Mouse (Mus musculus): ENCODE results near the gene D030056L22Rik. TPM values are rescaled to one million over a fixed set of nuclear protein-coding genes. Genes with fewer than 3 reads are reported as not detected.

Gene D030056L22Rik
- total RNA-seq, 1 experiment, result 32.8 TPM

GRCm38 (mm10) chr19:18757706-18758105 lies 44.7 kb downstream of the D030056L22Rik start:
- H3K36me3 ChIP-seq (ENCODE audit: control insufficient read depth, insufficient read depth, low read length, poor library complexity, severe bottlenecking), result no peaks in the 10 kb centered on the region
- no peak for DNase-seq (ENCODE audit: low read depth, low spot score)
- in situ Hi-C loops (cut with MboI; ENCODE audit: low sequenced_read_pairs in 2 of 2, unreplicated experiment in 2 of 2), result no loop called here
- H3K4me3 ChIP-seq (ENCODE audit: insufficient read depth in 1 of 2, low read depth in 1 of 2, low read length in 2 of 2, poor library complexity in 1 of 2, severe bottlenecking in 1 of 2), result no peak overlapping the region
- no peak overlapping the region for H3K9ac ChIP-seq (ENCODE audit: insufficient read depth, low read depth, low read length, poor library complexity, severe bottlenecking)
- TF ChIP-seq ZNF384 (IDR thresholded peaks at IDR 0.05; ENCODE audit: low read depth, low read length) (no peak), MAFK (IDR thresholded peaks at IDR 0.05; ENCODE audit: insufficient read depth, low read depth, low read length) (no peak), CHD2 (IDR thresholded peaks at IDR 0.05; ENCODE audit: low read depth, low read length) (no peak), HCFC1 (IDR thresholded peaks at IDR 0.05; ENCODE audit: borderline replicate concordance, insufficient read depth, low read length) (no peak), ZC3H11A (IDR thresholded peaks at IDR 0.05; ENCODE audit: borderline replicate concordance, low read depth, low read length) (no peak)
- no peaks in the 10 kb centered on the region for H3K9me3 ChIP-seq (ENCODE audit: control insufficient read depth, insufficient read depth, low read depth, low read length)
- peaks cover 2 to 3% of the 10 kb centered on the region in 2 experiments; a peak in 1 of 4 replicates for H3K4me1 ChIP-seq (ENCODE audit: control insufficient read depth in 2 of 2, insufficient read depth in 2 of 2, low read length in 2 of 2, poor library complexity in 1 of 2)
- no peak overlapping the region for H3K27ac ChIP-seq (ENCODE audit: insufficient read depth, low read depth, low read length, poor library complexity, severe bottlenecking)

- Histone ChIP-seq H3K4me3 (ENCODE audit: insufficient read depth in 1 of 2, low read depth in 1 of 2, low read length in 2 of 2, poor library complexity in 1 of 2, severe bottlenecking in 1 of 2) (no peak overlapping the region), H3K9me3 (ENCODE audit: control insufficient read depth, insufficient read depth, low read depth, low read length) (no peaks in the 10 kb centered on the region), H3K9ac (ENCODE audit: insufficient read depth, low read depth, low read length, poor library complexity, severe bottlenecking) (no peak overlapping the region), H3K4me1 (ENCODE audit: control insufficient read depth in 2 of 2, insufficient read depth in 2 of 2, low read length in 2 of 2, poor library complexity in 1 of 2) (peaks cover 2 to 3% of the 10 kb centered on the region in 2 experiments; a peak in 1 of 4 replicates), H3K36me3 (ENCODE audit: control insufficient read depth, insufficient read depth, low read length, poor library complexity, severe bottlenecking) (no peaks in the 10 kb centered on the region), H3K27ac (ENCODE audit: insufficient read depth, low read depth, low read length, poor library complexity, severe bottlenecking) (no peak overlapping the region)
- DNase-seq (ENCODE audit: low read depth, low spot score), result peak; percentile 57
- in situ Hi-C loops (cut with MboI; ENCODE audit: low sequenced_read_pairs in 2 of 2, unreplicated experiment in 2 of 2), result no loop called here
- no peak for TF ChIP-seq CHD2 (IDR thresholded peaks at IDR 0.05; ENCODE audit: low read depth, low read length)
- TF ChIP-seq ZC3H11A (IDR thresholded peaks at IDR 0.05; ENCODE audit: borderline replicate concordance, low read depth, low read length), result no peak
- no peak for TF ChIP-seq MAFK (IDR thresholded peaks at IDR 0.05; ENCODE audit: insufficient read depth, low read depth, low read length)
- no peak for TF ChIP-seq ZNF384 (IDR thresholded peaks at IDR 0.05; ENCODE audit: low read depth, low read length)
- no peak for TF ChIP-seq HCFC1 (IDR thresholded peaks at IDR 0.05; ENCODE audit: borderline replicate concordance, insufficient read depth, low read length)
Measured at GRCm38 (mm10) chr19:18758269-18758668, 45.3 kb downstream of the D030056L22Rik start.

GRCm38 (mm10) chr19:18758916-18759315 lies 45.9 kb downstream of the D030056L22Rik start:
- TF ChIP-seq HCFC1 (IDR thresholded peaks at IDR 0.05; ENCODE audit: borderline replicate concordance, insufficient read depth, low read length) (no peak), ZC3H11A (IDR thresholded peaks at IDR 0.05; ENCODE audit: borderline replicate concordance, low read depth, low read length) (no peak), MAFK (IDR thresholded peaks at IDR 0.05; ENCODE audit: insufficient read depth, low read depth, low read length) (no peak), CHD2 (IDR thresholded peaks at IDR 0.05; ENCODE audit: low read depth, low read length) (no peak), ZNF384 (IDR thresholded peaks at IDR 0.05; ENCODE audit: low read depth, low read length) (no peak)
- Histone ChIP-seq H3K9me3 (ENCODE audit: control insufficient read depth, insufficient read depth, low read depth, low read length) (no peaks in the 10 kb centered on the region), H3K36me3 (ENCODE audit: control insufficient read depth, insufficient read depth, low read length, poor library complexity, severe bottlenecking) (no peaks in the 10 kb centered on the region), H3K27ac (ENCODE audit: insufficient read depth, low read depth, low read length, poor library complexity, severe bottlenecking) (no peak overlapping the region), H3K4me1 (ENCODE audit: control insufficient read depth in 2 of 2, insufficient read depth in 2 of 2, low read length in 2 of 2, poor library complexity in 1 of 2) (peaks cover 2 to 3% of the 10 kb centered on the region in 2 experiments; a peak in 1 of 4 replicates), H3K4me3 (ENCODE audit: insufficient read depth in 1 of 2, low read depth in 1 of 2, low read length in 2 of 2, poor library complexity in 1 of 2, severe bottlenecking in 1 of 2) (peak overlapping the region in 1 of 2 experiments; percentile 30; a peak in 1 of 4 replicates), H3K9ac (ENCODE audit: insufficient read depth, low read depth, low read length, poor library complexity, severe bottlenecking) (no peak overlapping the region)
- in situ Hi-C loops (cut with MboI; ENCODE audit: low sequenced_read_pairs in 2 of 2, unreplicated experiment in 2 of 2), result no loop called here
- DNase-seq (ENCODE audit: low read depth, low spot score), result no peak

- TF ChIP-seq CHD2 (IDR thresholded peaks at IDR 0.05; ENCODE audit: low read depth, low read length) (no peak), MAFK (IDR thresholded peaks at IDR 0.05; ENCODE audit: insufficient read depth, low read depth, low read length) (no peak), ZC3H11A (IDR thresholded peaks at IDR 0.05; ENCODE audit: borderline replicate concordance, low read depth, low read length) (no peak), ZNF384 (IDR thresholded peaks at IDR 0.05; ENCODE audit: low read depth, low read length) (no peak), HCFC1 (IDR thresholded peaks at IDR 0.05; ENCODE audit: borderline replicate concordance, insufficient read depth, low read length) (no peak)
- Histone ChIP-seq H3K9me3 (ENCODE audit: control insufficient read depth, insufficient read depth, low read depth, low read length) (no peaks in the 10 kb centered on the region), H3K27ac (ENCODE audit: insufficient read depth, low read depth, low read length, poor library complexity, severe bottlenecking) (no peak overlapping the region), H3K9ac (ENCODE audit: insufficient read depth, low read depth, low read length, poor library complexity, severe bottlenecking) (no peak overlapping the region), H3K36me3 (ENCODE audit: control insufficient read depth, insufficient read depth, low read length, poor library complexity, severe bottlenecking) (no peaks in the 10 kb centered on the region), H3K4me1 (ENCODE audit: control insufficient read depth in 2 of 2, insufficient read depth in 2 of 2, low read length in 2 of 2, poor library complexity in 1 of 2) (no peaks in the 10 kb centered on the region), H3K4me3 (ENCODE audit: insufficient read depth in 1 of 2, low read depth in 1 of 2, low read length in 2 of 2, poor library complexity in 1 of 2, severe bottlenecking in 1 of 2) (no peak overlapping the region)
- in situ Hi-C loops (cut with MboI; ENCODE audit: low sequenced_read_pairs in 2 of 2, unreplicated experiment in 2 of 2), result no loop called here
- DNase-seq (ENCODE audit: low read depth, low spot score), result no peak
Measured at GRCm38 (mm10) chr19:18766399-18766798, 53.4 kb downstream of the D030056L22Rik start.

Other genes with a start within 250 kb of the D030056L22Rik start
- 26.0 and 45.5 TPM in 2 replicates for gene Ostf1, start 81.4 kb upstream of the D030056L22Rik start, total RNA-seq (2012; rRNA removed)
- 6.4 and 6.8 TPM in 2 replicates for gene Nmrk1, start 81.2 kb upstream of the D030056L22Rik start, total RNA-seq (2012; rRNA removed)
- 22.5 and 23.6 TPM in 2 replicates for gene Carnmt1, start 42.4 kb upstream of the D030056L22Rik start, total RNA-seq (2012; rRNA removed)
- gene Trpm6, start 36.8 kb downstream of the D030056L22Rik start, total RNA-seq (2012; rRNA removed), result 0.53 and 0.80 TPM in 2 replicates

Data from ES-E14 (cell line).